Mouse (Mus musculus): ENCODE results near the gene Gm7356.
"Not testable (repeated sequence)": the region's sequence is repeated elsewhere in the genome, so short reads cannot be mapped to it uniquely, and the experiment has no call there.

Gene Gm7356

DNA sequence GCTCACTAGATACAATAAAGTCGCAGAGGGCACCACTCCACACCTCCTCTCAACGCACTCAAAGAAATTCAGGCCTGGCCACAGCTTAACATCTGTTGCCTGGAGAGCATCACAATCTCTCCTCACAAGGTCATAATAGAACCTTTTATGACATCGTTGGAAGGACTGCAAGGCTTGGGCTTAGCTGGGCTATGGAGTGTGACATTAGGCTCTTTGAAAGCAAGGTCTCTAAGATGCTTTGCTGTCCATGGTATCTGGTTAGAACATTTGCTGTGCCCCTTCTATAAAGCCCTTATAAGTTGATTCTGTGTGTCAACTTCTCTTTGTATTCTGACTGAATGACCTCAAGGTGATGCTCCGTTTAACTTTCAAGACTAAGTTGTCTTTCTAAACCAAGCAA is at the start of gene Gm7356:
Gene Gm7356 (minus strand): TSS at position 101 of the 400 bp plus-strand sequence.
- not testable (repeated sequence) for DNase-seq

- not testable (repeated sequence) for DNase-seq
Measured at GRCm38 (mm10) chr17:14041880-14042279, 38.4 kb upstream of the Gm7356 start.

DNA sequence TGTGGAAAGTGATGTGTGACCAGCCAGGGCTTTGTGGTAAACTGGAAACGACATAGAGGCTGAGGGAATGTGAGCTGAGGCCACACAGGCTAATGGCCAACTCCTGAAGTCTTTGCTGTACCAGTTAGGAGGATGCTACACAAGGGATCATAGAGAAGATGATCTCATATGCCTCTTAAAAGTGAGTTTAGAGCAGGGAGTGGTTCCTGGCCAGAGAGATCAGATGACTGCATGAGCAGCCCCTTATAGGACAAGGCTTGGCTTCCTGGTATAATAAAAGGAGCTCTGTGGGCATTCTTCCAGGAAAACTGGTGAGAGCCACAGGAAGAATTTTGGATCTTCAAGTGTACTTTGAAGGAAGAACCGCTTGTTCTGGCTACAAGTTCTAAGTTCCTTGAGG is 33.5 kb upstream of the Gm7356 start:
- DNase-seq = not testable (repeated sequence)

- DNase-seq = not testable (repeated sequence)
Measured at GRCm38 (mm10) chr17:14036113-14036512, 32.6 kb upstream of the Gm7356 start.

DNA sequence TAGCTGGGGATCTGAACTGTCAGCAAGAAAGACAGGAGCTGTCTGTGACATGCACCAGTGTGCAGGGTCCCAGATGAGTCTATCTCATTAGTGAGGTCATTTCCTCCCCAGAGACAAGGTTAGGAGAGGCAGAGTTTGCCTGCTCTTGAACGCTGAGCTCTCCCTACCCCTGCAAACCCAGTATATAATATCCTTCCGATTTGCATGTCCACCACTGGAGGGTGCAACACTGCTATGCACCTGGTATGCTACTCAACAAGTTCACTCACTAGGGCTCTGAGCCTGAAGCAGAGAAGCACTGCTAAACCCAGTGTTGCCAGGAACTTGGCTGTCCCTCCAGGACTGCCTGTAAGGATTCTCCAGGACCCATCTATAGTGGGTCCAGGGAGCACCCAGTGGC is 10.1 kb downstream of the Gm7356 start:
- not testable (repeated sequence) for DNase-seq

DNA sequence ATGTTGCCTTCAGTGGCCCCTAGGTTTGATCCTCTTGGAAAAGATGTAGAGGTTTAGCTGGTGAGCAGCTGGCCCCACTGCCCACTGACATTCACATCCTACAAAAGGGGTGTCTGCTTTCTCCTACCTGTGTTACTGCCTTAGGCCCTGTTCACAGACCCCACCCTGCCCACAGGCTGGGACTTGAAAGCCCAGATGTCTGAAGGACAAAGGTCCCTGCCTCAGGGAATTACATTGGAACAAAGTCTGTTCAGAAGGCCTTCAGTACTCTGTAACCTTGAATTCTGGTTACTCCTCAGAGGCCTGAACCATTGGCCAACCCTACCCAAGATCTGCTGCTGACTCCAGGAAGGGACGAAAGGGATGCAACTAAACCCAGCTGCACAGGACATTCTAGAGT is 15.8 kb downstream of the Gm7356 start:
- no peak for DNase-seq

- DNase-seq = not testable (repeated sequence)
Measured at GRCm38 (mm10) chr17:13970796-13971195, 32.7 kb downstream of the Gm7356 start.

- not testable (repeated sequence) for DNase-seq
Measured at GRCm38 (mm10) chr17:13969917-13970316, 33.6 kb downstream of the Gm7356 start.

DNA sequence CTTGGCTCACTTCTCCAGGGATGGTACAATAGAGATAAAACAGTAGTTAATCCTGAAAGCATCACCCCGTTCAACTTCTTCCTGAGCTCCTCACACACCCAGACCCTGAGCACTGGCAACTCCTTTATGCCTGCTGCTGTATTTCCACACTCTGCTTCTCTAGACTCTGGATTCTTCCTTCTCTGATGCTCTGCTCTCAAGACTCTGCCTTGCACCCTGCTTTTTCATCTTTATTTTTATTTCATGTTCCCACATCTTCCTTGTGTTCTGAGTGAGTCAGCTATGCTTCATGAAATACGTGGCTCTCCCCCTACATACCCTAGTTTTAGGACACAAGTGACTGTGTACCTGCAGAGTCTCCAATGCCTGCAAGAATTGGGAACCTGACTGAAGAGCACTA is 38.5 kb downstream of the Gm7356 start:
- not testable (repeated sequence) for DNase-seq

GRCm38 (mm10) chr17:13962245-13962644 is 41.3 kb downstream of the Gm7356 start:
- DNase-seq = not testable (repeated sequence)

GRCm38 (mm10) chr17:13958129-13958528 is 45.4 kb downstream of the Gm7356 start:
- not testable (repeated sequence) for DNase-seq

- not testable (repeated sequence) for DNase-seq
Measured at GRCm38 (mm10) chr17:13951570-13951969, 51.9 kb downstream of the Gm7356 start.

Measured in lung, postnatal 4 days (tissue).